Mouse (Mus musculus) forebrain, embryonic 14.5 days (tissue): Measurements from ENCODE around the gene Tsc22d4. TPM values are rescaled to one million over a fixed set of nuclear protein-coding genes. Genes with fewer than 3 reads are reported as not detected.

Experiments used
- ATAC-seq: fragments of 200-750 bp; cut with Nextera tagmentation; 2 replicates; pipeline ENCODE4 v1.8.0; 2017; ENCODE audit warnings: mild to moderate bottlenecking, moderate library complexity
- DNase-seq: peaks from one replicate; pipeline ENCODE4 v3.0.0-alpha.2; 2015; ENCODE audit warnings: low spot score
- H3K27ac ChIP-seq: fragments of 300-500 bp; sonication (generic); 2 replicates; pipeline ENCODE4 v1.5.1; 2014; ENCODE audit warnings: low read depth, mild to moderate bottlenecking, control low read depth, low read length, moderate library complexity
- H3K27me3 ChIP-seq: fragments of 300-500 bp; sonication (generic); replicated peaks from 2 replicates; pipeline ENCODE4 v1.6.1; 2014; ENCODE audit warnings: low read length, control low read depth, mixed read lengths; ENCODE audit not compliant: control insufficient read depth, insufficient read depth
- H3K36me3 ChIP-seq: fragments of 300-500 bp; sonication (generic); 2 replicates; pipeline ENCODE4 v1.6.1; 2014; ENCODE audit warnings: low read length, control low read depth; ENCODE audit not compliant: control insufficient read depth, insufficient read depth
- H3K4me1 ChIP-seq: fragments of 300-500 bp; sonication (generic); 2 replicates; pipeline ENCODE4 v1.6.1; 2014; ENCODE audit warnings: antibody characterized with exemption, low read length, control low read depth; ENCODE audit not compliant: control insufficient read depth, insufficient read depth
- H3K4me2 ChIP-seq: fragments of 300-500 bp; sonication (generic); 2 replicates; pipeline ENCODE4 v1.6.1; 2014; ENCODE audit warnings: mild to moderate bottlenecking, control low read depth, low read length
- H3K4me3 ChIP-seq: fragments of 300-500 bp; sonication (generic); 2 replicates; pipeline ENCODE4 v1.5.1; 2014; ENCODE audit warnings: low read depth, low read length, control low read depth
- H3K9ac ChIP-seq: fragments of 300-500 bp; sonication (generic); 2 replicates; pipeline ENCODE4 v1.6.1; 2014; ENCODE audit warnings: mild to moderate bottlenecking, low read length, control low read depth, moderate library complexity
- H3K9me3 ChIP-seq: fragments of 300-500 bp; sonication (generic); replicated peaks from 2 replicates; pipeline ENCODE4 v1.6.1; 2016; ENCODE audit warnings: low read length, control low read depth, mixed read lengths; ENCODE audit not compliant: control insufficient read depth
- WGBS: fragments of 180-500 bp; shearing (Covaris S2); extraction: QIAGEN DNeasy Blood & Tissue Kit; methylation state at CpG from one replicate; pipeline ENCODE4 v1.1.7; 2014; 5-methylcytosine and 5-hydroxymethylcytosine counted together
- polyA plus RNA-seq: library from polyadenylated mRNA; unstranded; fragments of >200 nt; fragmentation: Nextera tagmentation; extraction: Ambion mirVana; gene quantifications from 2 replicates; pipeline ENCODE4 v1.2.1, GENCODE M21; 2014

Tsc22d4 gene
- polyA plus RNA-seq, 1 experiment from 2014 or later: 52.3 TPM

- Histone ChIP-seq H3K36me3 (peaks cover 38% of the 10 kb centered on the region), H3K4me2 (peak overlapping the region; percentile 89), H3K27ac (peak overlapping the region; percentile 87), H3K4me3 (peak overlapping the region; percentile 60), H3K4me1 (peaks cover 53% of the 10 kb centered on the region), H3K9me3 (no peaks in the 10 kb centered on the region), H3K27me3 (no peaks in the 10 kb centered on the region), H3K9ac (peak overlapping the region; percentile 85)
- peak; percentile 70 for DNase-seq
- WGBS: 12% methylated on average over 5 of the region's 5 CpGs
- ATAC-seq: no peak
Measured at GRCm38 (mm10) chr5:137738516-137738915, 7.0 kb upstream of the Tsc22d4 start.

DNA sequence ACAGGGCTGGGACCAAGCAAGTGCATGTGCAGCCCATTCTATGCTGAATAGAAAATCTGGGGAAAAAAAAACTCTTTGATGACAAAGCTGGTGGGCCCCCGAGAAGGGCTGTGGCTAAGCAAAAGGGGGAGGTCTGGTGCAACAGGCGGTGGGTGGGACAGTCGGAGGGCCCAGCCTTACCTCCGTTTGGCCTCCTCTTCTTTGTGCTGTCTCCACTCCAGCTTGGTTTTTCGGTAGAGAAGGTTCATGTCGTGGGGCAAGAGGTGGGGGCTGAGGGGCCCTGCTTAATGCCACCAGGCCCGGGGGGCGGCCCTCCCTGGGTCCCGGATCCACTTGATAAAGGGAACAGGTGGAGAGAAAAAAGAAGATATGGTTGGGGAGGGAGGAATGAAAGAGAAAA, 6.1 kb upstream of the Tsc22d4 start:
- H3K4me1 ChIP-seq: peaks cover 47% of the 10 kb centered on the region
- DNase-seq (no peak), ATAC-seq (no peak)
- H3K4me2 ChIP-seq: peak overlapping the region; percentile 89
- H3K27ac ChIP-seq: peak overlapping the region; percentile 87
- peak overlapping the region; percentile 85 for H3K9ac ChIP-seq
- peaks cover 36% of the 10 kb centered on the region for H3K36me3 ChIP-seq
- H3K9me3 ChIP-seq: no peaks in the 10 kb centered on the region
- peak overlapping the region; percentile 60 for H3K4me3 ChIP-seq
- WGBS: 19% methylated on average over 9 of the region's 9 CpGs
- no peaks in the 10 kb centered on the region for H3K27me3 ChIP-seq

GRCm38 (mm10) chr5:137740506-137740905, 5.0 kb upstream of the Tsc22d4 start:
- peak overlapping the region; percentile 89 for H3K4me2 ChIP-seq
- H3K4me1 ChIP-seq: peaks cover 39% of the 10 kb centered on the region
- peak overlapping the region; percentile 60 for H3K4me3 ChIP-seq
- H3K27me3 ChIP-seq: no peaks in the 10 kb centered on the region
- no peak for DNase-seq
- peaks cover 27% of the 10 kb centered on the region for H3K36me3 ChIP-seq
- 4% methylated on average over 11 of the region's 11 CpGs for WGBS
- H3K9me3 ChIP-seq: no peaks in the 10 kb centered on the region
- ATAC-seq: peak; percentile 4; the same call in 1 of the 2 replicates
- peak overlapping the region; percentile 87 for H3K27ac ChIP-seq
- H3K9ac ChIP-seq: peak overlapping the region; percentile 85

DNA sequence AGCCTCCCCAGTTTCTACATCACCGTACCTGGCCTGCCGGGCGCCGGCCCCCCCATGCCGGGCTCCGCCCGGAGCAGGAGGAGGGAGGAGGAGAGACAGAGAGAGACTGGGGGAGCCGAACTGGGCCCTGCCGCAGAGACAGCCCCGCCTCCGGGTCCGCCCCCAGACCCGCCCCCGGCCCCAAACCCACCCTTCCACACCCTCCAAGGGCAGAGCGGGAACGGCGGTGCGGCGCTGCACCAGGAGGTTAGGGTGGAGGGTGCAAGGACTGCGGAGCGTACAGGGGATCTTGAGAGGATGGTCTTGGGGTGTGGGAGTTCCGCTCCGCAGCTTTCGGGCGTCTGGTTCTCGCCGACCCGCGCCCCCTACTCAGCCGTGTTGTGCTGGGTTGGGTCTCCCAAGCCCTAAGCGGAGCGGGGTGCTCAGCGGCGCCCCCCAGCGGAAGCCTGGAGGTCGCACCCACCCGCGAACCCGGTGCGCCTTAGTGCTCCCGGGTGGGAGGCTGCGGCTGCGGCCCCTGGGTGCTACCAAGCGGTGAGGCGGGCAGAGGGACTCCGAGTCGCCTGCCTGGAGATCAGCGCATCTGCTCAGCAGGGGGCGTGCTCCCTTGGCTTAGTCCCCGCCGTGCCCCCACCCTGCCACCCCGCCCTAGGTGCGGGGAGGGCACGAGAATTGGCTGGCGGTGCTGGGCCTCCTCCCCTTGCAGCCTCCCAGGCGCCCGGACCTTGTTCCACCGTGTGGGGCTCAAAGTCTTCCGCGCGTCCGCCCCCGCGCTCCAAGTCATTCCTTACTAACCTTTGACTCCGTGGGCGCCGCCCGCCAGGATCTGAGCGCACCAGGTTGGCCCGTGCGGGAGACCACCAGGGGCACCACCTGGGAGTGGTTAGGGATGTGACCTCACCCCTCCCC, 4.3 kb upstream of the Tsc22d4 start, which contains the start of gene Nyap1:
Nyap1 (minus strand) TSS at position 585 of the 909 bp plus-strand sequence.
- Histone ChIP-seq H3K4me3 (peak within 1 kb of the TSS; percentile 60), H3K9me3 (no peaks in the 10 kb centered on the region), H3K36me3 (peaks cover 19% of the 10 kb centered on the region), H3K4me1 (peaks cover 33% of the 10 kb centered on the region), H3K4me2 (peak within 1 kb of the TSS; percentile 89), H3K9ac (peak within 1 kb of the TSS; percentile 85), H3K27me3 (no peaks in the 10 kb centered on the region), H3K27ac (peak within 1 kb of the TSS; percentile 87)
- ATAC-seq (peak; percentile 88), DNase-seq (peak; percentile 86)
- under 1% methylated on average over 51 of the region's 71 CpGs for WGBS

GRCm38 (mm10) chr5:137742048-137742447, 3.5 kb upstream of the Tsc22d4 start:
- Histone ChIP-seq H3K36me3 (peaks cover 12% of the 10 kb centered on the region; the same call in 1 of the 2 replicates), H3K27me3 (no peaks in the 10 kb centered on the region), H3K4me3 (no peak overlapping the region), H3K4me1 (peaks cover 33% of the 10 kb centered on the region), H3K4me2 (peak overlapping the region; percentile 89), H3K9me3 (no peaks in the 10 kb centered on the region), H3K27ac (no peak overlapping the region), H3K9ac (peak overlapping the region; percentile 85; the same call in 1 of the 2 replicates)
- no peak for ATAC-seq
- WGBS: 73% methylated on average over 10 of the region's 10 CpGs
- DNase-seq: no peak

DNA sequence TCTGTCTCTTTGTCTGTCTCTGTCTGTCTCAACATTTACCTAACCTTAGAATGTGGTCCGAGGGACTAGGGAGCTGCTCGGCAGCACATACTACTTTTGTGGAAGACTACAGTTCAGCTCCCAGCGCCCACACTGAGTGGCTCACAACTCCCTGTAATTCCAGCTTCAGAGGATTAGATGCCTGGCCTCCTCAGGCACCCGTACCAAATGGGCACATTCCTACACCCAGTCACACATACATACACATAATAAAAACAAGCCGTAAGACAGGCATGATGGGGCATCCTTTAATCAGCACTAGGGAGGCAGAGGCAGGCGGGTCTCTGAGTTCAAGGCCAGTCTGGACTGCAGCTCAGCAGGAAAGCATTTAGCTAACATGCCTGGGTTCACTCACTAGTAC, 2.7 kb upstream of the Tsc22d4 start:
- peaks cover 6% of the 10 kb centered on the region; the same call in 1 of the 2 replicates for H3K36me3 ChIP-seq
- ATAC-seq (no peak), DNase-seq (no peak)
- no peak overlapping the region for H3K4me2 ChIP-seq
- H3K27me3 ChIP-seq: no peaks in the 10 kb centered on the region
- WGBS: 88% methylated on average over 6 of the region's 6 CpGs
- no peaks in the 10 kb centered on the region for H3K9me3 ChIP-seq
- H3K9ac ChIP-seq: no peak overlapping the region
- peaks cover 30% of the 10 kb centered on the region for H3K4me1 ChIP-seq
- H3K27ac ChIP-seq: no peak overlapping the region
- no peak overlapping the region for H3K4me3 ChIP-seq

GRCm38 (mm10) chr5:137744197-137744596, 1.3 kb upstream of the Tsc22d4 start:
- ATAC-seq (no peak), DNase-seq (peak; percentile 76)
- 56% methylated on average over 7 of the region's 7 CpGs for WGBS
- Histone ChIP-seq H3K36me3 (no peaks in the 10 kb centered on the region), H3K27ac (peak overlapping the region; percentile 2; the same call in 1 of the 2 replicates), H3K9me3 (no peaks in the 10 kb centered on the region), H3K27me3 (no peaks in the 10 kb centered on the region), H3K9ac (no peak overlapping the region), H3K4me3 (no peak overlapping the region), H3K4me1 (peaks cover 20% of the 10 kb centered on the region), H3K4me2 (no peak overlapping the region)

DNA sequence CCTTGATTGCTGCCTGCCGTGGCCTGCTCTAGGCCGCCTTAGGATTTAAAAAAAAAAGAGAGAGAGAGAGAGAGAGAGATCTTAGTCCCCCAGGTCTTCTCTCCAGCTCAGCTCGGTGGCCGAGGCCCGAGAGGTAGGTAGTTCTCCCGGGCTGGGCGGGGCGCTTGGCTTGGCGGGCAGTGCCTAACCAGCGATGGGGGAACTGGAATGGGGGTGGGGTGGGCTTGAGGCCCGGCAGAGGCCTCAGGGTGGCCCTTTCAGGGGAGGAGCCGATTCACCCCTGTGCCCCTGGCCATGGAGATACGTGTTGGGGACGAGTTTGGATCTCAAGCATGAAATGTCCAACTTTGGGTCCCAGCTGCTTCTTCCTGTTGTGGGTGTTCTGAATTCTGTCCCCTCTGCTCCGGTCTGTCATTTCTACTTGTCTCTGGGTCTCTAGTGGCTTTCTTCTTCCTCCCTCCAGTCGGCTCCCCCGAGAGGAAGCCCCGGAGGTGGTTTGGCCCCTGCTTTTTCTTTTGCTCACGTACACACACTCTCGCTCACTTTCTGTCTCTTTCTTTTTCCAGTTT, 836 bp downstream of the Tsc22d4 start:
- peak overlapping the region; percentile 91 for H3K27ac ChIP-seq
- H3K4me3 ChIP-seq: peak overlapping the region; percentile 64
- H3K27me3 ChIP-seq: no peaks in the 10 kb centered on the region
- ATAC-seq (no peak; the same call in 1 of the 2 replicates), DNase-seq (peak; percentile 62)
- 0% methylated on average over 20 of the region's 20 CpGs for whole genome bisulfite sequencing
- no peaks in the 10 kb centered on the region for H3K9me3 ChIP-seq
- H3K4me1 ChIP-seq: peaks cover 11% of the 10 kb centered on the region
- peaks cover 4% of the 10 kb centered on the region for H3K36me3 ChIP-seq
- H3K9ac ChIP-seq: peak overlapping the region; percentile 63
- peak overlapping the region; percentile 99 for H3K4me2 ChIP-seq
